8 mouse cellular contexts compared by ENCODE assay signal in genomic region chr6:56797311-56798151, GRCm38 (mm10). TPM values are rescaled to one million over a fixed set of nuclear protein-coding genes. Genes with fewer than 3 reads are reported as not detected.
A peak's percentile ranks its signal among the peaks of the same experiment; 100 is the strongest.
DNase-seq lines count a peak whose midpoint lies in the region; ATAC-seq lines count a peak whose summit lies in the region.

Gene Kbtbd2 (minus strand): TSS chr6:56797813.

- H3K4me2 ChIP-seq in embryonic facial prominence, embryonic 14.5 days (ENCODE audit: low read depth, low read length): peak within 1 kb of the TSS; percentile 64
- H3K4me2 ChIP-seq in kidney, embryonic 14.5 days (replicated peaks; ENCODE audit: low read depth, low read length): peak within 1 kb of the TSS; percentile 71
- H3K4me2 ChIP-seq in limb, embryonic 15.5 days: peak within 1 kb of the TSS; percentile 66

- H3K4me1 ChIP-seq in embryonic facial prominence, embryonic 14.5 days (ENCODE audit: control insufficient read depth, insufficient read depth, low read length): peaks cover 18% of the 10 kb centered on the region
- peaks cover 17% of the 10 kb centered on the region for H3K4me1 ChIP-seq in kidney, embryonic 14.5 days (ENCODE audit: control insufficient read depth, insufficient read depth, low read length)
- peaks cover 7% of the 10 kb centered on the region; the same call in 1 of the 2 replicates for H3K4me1 ChIP-seq in limb, embryonic 15.5 days

- peak; percentile 93 for ATAC-seq in embryonic facial prominence, embryonic 14.5 days (ENCODE audit: low read depth)
- peak; percentile 95 for ATAC-seq in kidney, embryonic 14.5 days (ENCODE audit: low FRiP score, low TSS enrichment)
- ATAC-seq in limb, embryonic 15.5 days (ENCODE audit: insufficient number of reproducible peaks, low FRiP score, low TSS enrichment, low read depth): peak; percentile 95

- WGBS in embryonic facial prominence, embryonic 14.5 days: under 1% methylated on average over 27 of the region's 98 CpGs
- under 1% methylated on average over 85 of the region's 98 CpGs for WGBS in kidney, embryonic 14.5 days
- WGBS in limb, embryonic 15.5 days: under 1% methylated on average over 98 of the region's 98 CpGs

- H3K36me3 ChIP-seq in embryonic facial prominence, embryonic 14.5 days (ENCODE audit: control insufficient read depth, insufficient read depth, low read length): no peaks in the 10 kb centered on the region
- no peaks in the 10 kb centered on the region for H3K36me3 ChIP-seq in kidney, embryonic 14.5 days (ENCODE audit: control insufficient read depth, insufficient read depth, low read length)
- no peaks in the 10 kb centered on the region for H3K36me3 ChIP-seq in limb, embryonic 15.5 days

- peak; percentile 96 for DNase-seq in 3T3-L1 (ENCODE audit: low read depth, low spot score)
- peak; percentile 84 to 91 for DNase-seq in adrenal gland, postnatal 4 days (ENCODE audit: low spot score in 2 of 2)
- DNase-seq in embryonic facial prominence, embryonic 14.5 days (ENCODE audit: low spot score): peak; percentile 96
- DNase-seq in heart, adult 9 months (ENCODE audit: low spot score in 2 of 2): peak; percentile 96 to 98
- DNase-seq in monocyte, adult 2 months (ENCODE audit: low read depth in 1 of 2, low spot score in 2 of 2): peak; percentile 81 to 88
- DNase-seq in spleen, postnatal 36 days (ENCODE audit: low spot score in 2 of 2): peak; percentile 94 to 95

- no peaks in the 10 kb centered on the region for H3K27me3 ChIP-seq in embryonic facial prominence, embryonic 14.5 days (replicated peaks; ENCODE audit: control insufficient read depth, insufficient read depth, low read length)
- H3K27me3 ChIP-seq in kidney, embryonic 14.5 days (ENCODE audit: control insufficient read depth, insufficient read depth, low read length): no peaks in the 10 kb centered on the region
- H3K27me3 ChIP-seq in limb, embryonic 15.5 days: no peaks in the 10 kb centered on the region

- H3K9me3 ChIP-seq in embryonic facial prominence, embryonic 14.5 days (ENCODE audit: control insufficient read depth, low read length): no peaks in the 10 kb centered on the region
- no peaks in the 10 kb centered on the region for H3K9me3 ChIP-seq in kidney, embryonic 14.5 days (ENCODE audit: control insufficient read depth, low read length)
- no peaks in the 10 kb centered on the region for H3K9me3 ChIP-seq in limb, embryonic 15.5 days

- peak within 1 kb of the TSS; percentile 98 for H3K27ac ChIP-seq in embryonic facial prominence, embryonic 14.5 days (replicated peaks; ENCODE audit: low read depth, low read length)
- H3K27ac ChIP-seq in kidney, embryonic 14.5 days (ENCODE audit: low read depth, low read length): peak within 1 kb of the TSS; percentile 99
- H3K27ac ChIP-seq in limb, embryonic 15.5 days: peak within 1 kb of the TSS; percentile 100

- peak within 1 kb of the TSS; percentile 93 for H3K9ac ChIP-seq in embryonic facial prominence, embryonic 14.5 days (ENCODE audit: low read depth, low read length)
- H3K9ac ChIP-seq in kidney, embryonic 14.5 days (ENCODE audit: low read depth, low read length): peak within 1 kb of the TSS; percentile 90
- H3K9ac ChIP-seq in limb, embryonic 15.5 days: peak within 1 kb of the TSS; percentile 95

- peak within 1 kb of the TSS; percentile 75 for H3K4me3 ChIP-seq in embryonic facial prominence, embryonic 14.5 days (ENCODE audit: low read depth, low read length)
- peak within 1 kb of the TSS; percentile 70 for H3K4me3 ChIP-seq in kidney, embryonic 14.5 days (ENCODE audit: low read length)
- H3K4me3 ChIP-seq in limb, embryonic 15.5 days: peak within 1 kb of the TSS; percentile 83

RNA-seq across cellular contexts. Expression of gene Kbtbd2, which starts in this region (rescaled TPM):
- 10 to 100 TPM; 47.8 to 50.0 TPM for total RNA-seq in adrenal gland, postnatal 4 days (2021)
- 16.7 TPM in 2 replicates for polyA plus RNA-seq in embryonic facial prominence, embryonic 14.5 days (2014; fragmentation: Nextera tagmentation; extraction: Ambion mirVana)
- polyA plus RNA-seq in kidney, embryonic 14.5 days (2014; fragmentation: Nextera tagmentation; extraction: Ambion mirVana): 20.4 and 38.3 TPM in 2 replicates
- 23.2 and 25.5 TPM in 2 replicates for polyA plus RNA-seq in limb, embryonic 15.5 days (2015; fragmentation: Nextera tagmentation; extraction: Ambion mirVana)

Comparison
In these comparisons a context has a peak if more than half of its experiments do, and no peak if none do; other contexts are left out.
1. Peak in every context shown above with its lines: DNase-seq, ATAC-seq, H3K4me3 ChIP-seq and H3K27ac ChIP-seq.